Mouse (Mus musculus) ES-E14 (cell line): ENCODE data around the gene Zan.

Experiments used
- CHD2 ChIP-seq: IDR thresholded peaks from 2 replicates; pipeline ENCODE4 v1.6.1; 2014; ENCODE audit warnings: mild to moderate bottlenecking, low read depth, low read length, inconsistent platforms
- HCFC1 ChIP-seq: IDR thresholded peaks from 2 replicates; pipeline ENCODE4 v1.6.1; 2012; ENCODE audit warnings: low read length, inconsistent platforms, borderline replicate concordance; ENCODE audit not compliant: insufficient read depth
- MAFK ChIP-seq: IDR thresholded peaks from 2 replicates; pipeline ENCODE4 v1.6.1; 2014; ENCODE audit warnings: mild to moderate bottlenecking, low read depth, low read length, inconsistent platforms; ENCODE audit not compliant: insufficient read depth
- ZC3H11A ChIP-seq: IDR thresholded peaks from 2 replicates; pipeline ENCODE4 v1.6.1; 2012; ENCODE audit warnings: low read depth, mild to moderate bottlenecking, inconsistent platforms, low read length, borderline replicate concordance
- ZNF384 ChIP-seq: IDR thresholded peaks from 2 replicates; pipeline ENCODE4 v1.6.1; 2012; ENCODE audit warnings: low read depth, low read length, inconsistent platforms

- TF ChIP-seq HCFC1 (no peak), MAFK (no peak), ZC3H11A (no peak), CHD2 (no peak), ZNF384 (no peak)
Observed at GRCm38 (mm10) chr5:137491559-137491958, 14.7 kb upstream of the Zan start.
